Mouse (Mus musculus) left cerebral cortex, postnatal 14 days (tissue): ENCODE data around the gene Btbd9. TPM values are rescaled to one million over a fixed set of nuclear protein-coding genes. Genes with fewer than 3 reads are reported as not detected.

Experiments used
- DNase-seq, 2 experiments: peaks; one replicate each; pipeline ENCODE4 v3.0.0; 2021 to 2022; ENCODE audit warnings: low spot score in 2 of 2, mixed read lengths in 1 of 2
- intact Hi-C: fragments of 180-260 bp; cut with DNase I; formaldehyde crosslinking; loops from one replicate; pipeline ENCODE4 v1.15.1; 2025
- total RNA-seq, 2 experiments: library from RNA; stranded (reverse); gene quantifications; 2 replicates each; pipeline ENCODE4 v1.2.3; 2021

Gene Btbd9
- total RNA-seq, 2 experiments from 2014 or later, result 78.9 to 95.2 TPM

- DNase-seq, result no peak
- intact Hi-C loops, result no loop called here
Measured at GRCm38 (mm10) chr17:30335746-30336145, 240.5 kb downstream of the Btbd9 start.

GRCm38 (mm10) chr17:30334257-30334656 lies 242.0 kb downstream of the Btbd9 start:
- intact Hi-C loops, result no loop called here
- DNase-seq, result no peak

- no peak for DNase-seq
- intact Hi-C loops, result no loop called here
Measured at GRCm38 (mm10) chr17:30333136-30333535, 243.2 kb downstream of the Btbd9 start.

GRCm38 (mm10) chr17:30331380-30331779 lies 244.9 kb downstream of the Btbd9 start:
- intact Hi-C loops, result no loop called here
- DNase-seq, result no peak

GRCm38 (mm10) chr17:30329531-30329930 lies 246.8 kb downstream of the Btbd9 start:
- intact Hi-C loops, result no loop called here

GRCm38 (mm10) chr17:30328924-30329323 lies 247.4 kb downstream of the Btbd9 start:
- DNase-seq, result no peak
- intact Hi-C loops, result no loop called here

More at GRCm38 (mm10) chr17:30329531-30329930, 246.8 kb downstream of the Btbd9 start:
- no peak for DNase-seq

- intact Hi-C loops, result no loop called here
- no peak for DNase-seq
Measured at GRCm38 (mm10) chr17:30326906-30327305, 249.4 kb downstream of the Btbd9 start.

- intact Hi-C loops, result no loop called here
- no peak for DNase-seq
Measured at GRCm38 (mm10) chr17:30320301-30320700, 256.0 kb downstream of the Btbd9 start.

- intact Hi-C loops, result no loop called here
- DNase-seq, result no peak
Measured at GRCm38 (mm10) chr17:30312688-30313087, 263.6 kb downstream of the Btbd9 start.

- DNase-seq, result no peak
- intact Hi-C loops, result no loop called here
Measured at GRCm38 (mm10) chr17:30309627-30310026, 266.7 kb downstream of the Btbd9 start.

GRCm38 (mm10) chr17:30308889-30309288 lies 267.4 kb downstream of the Btbd9 start:
- intact Hi-C loops, result no loop called here
- no peak for DNase-seq

GRCm38 (mm10) chr17:30308317-30308716 lies 268.0 kb downstream of the Btbd9 start:
- no peak for DNase-seq
- intact Hi-C loops, result no loop called here

- intact Hi-C loops, result no loop called here
- no peak for DNase-seq
Measured at GRCm38 (mm10) chr17:30307168-30307567, 269.1 kb downstream of the Btbd9 start.

- intact Hi-C loops, result no loop called here
- no peak for DNase-seq
Measured at GRCm38 (mm10) chr17:30304766-30305165, 271.5 kb downstream of the Btbd9 start.

- intact Hi-C loops, result no loop called here
- peak in 1 of 2 experiments; percentile 31 for DNase-seq
Measured at GRCm38 (mm10) chr17:30301338-30301737, 274.9 kb downstream of the Btbd9 start.

- no peak for DNase-seq
- intact Hi-C loops, result no loop called here
Measured at GRCm38 (mm10) chr17:30297432-30297831, 278.9 kb downstream of the Btbd9 start.

- intact Hi-C loops, result no loop called here
- no peak for DNase-seq
Measured at GRCm38 (mm10) chr17:30296069-30296468, 280.2 kb downstream of the Btbd9 start.

- intact Hi-C loops, result no loop called here
- no peak for DNase-seq
Measured at GRCm38 (mm10) chr17:30292666-30293065, 283.6 kb downstream of the Btbd9 start.

GRCm38 (mm10) chr17:30285641-30286040 lies 290.6 kb downstream of the Btbd9 start:
- DNase-seq, result no peak
- intact Hi-C loops, result no loop called here

- no peak for DNase-seq
- intact Hi-C loops, result no loop called here
Measured at GRCm38 (mm10) chr17:30283460-30284050, 292.7 kb downstream of the Btbd9 start.

GRCm38 (mm10) chr17:30283001-30283400 lies 293.3 kb downstream of the Btbd9 start:
- no peak for DNase-seq
- intact Hi-C loops, result no loop called here
